Mouse (Mus musculus): Measurements from ENCODE around the gene Sptbn1.

GRCm38 (mm10) chr11:30283710-30284109 lies 15.7 kb upstream of the Sptbn1 start:
- TF ChIP-seq POLR2A (IDR thresholded peaks at IDR 0.05; ENCODE audit: low read depth, low read length) (no peak), CTCF (IDR thresholded peaks at IDR 0.05; ENCODE audit: extremely low read depth, insufficient read length, insufficient replicate concordance, low read depth, low read length) (no peak)

All from small intestine, adult 2 months (tissue).